Mouse (Mus musculus): Measurements from ENCODE around the gene Stac3. TPM values are rescaled to one million over a fixed set of nuclear protein-coding genes. Genes with fewer than 3 reads are reported as not detected.

Stac3 gene
- total and polyA plus RNA-seq, 2 experiments, result 0.37 to 0.49 TPM

GRCm38 (mm10) chr10:127549892-127550291 is 48.4 kb downstream of the Stac3 start:
- Histone ChIP-seq H3K79me2 (ENCODE audit: control insufficient read depth, insufficient read depth, low read length) (no peaks in the 10 kb centered on the region), H3K27me3 (ENCODE audit: control insufficient read depth, insufficient read depth, low read length) (no peaks in the 10 kb centered on the region), H3K36me3 (ENCODE audit: control insufficient read depth, insufficient read depth, low read length) (peaks cover 68% of the 10 kb centered on the region), H3K27ac (replicated peaks; ENCODE audit: insufficient read depth, low read depth, low read length) (no peak overlapping the region), H3K4me3 (ENCODE audit: insufficient read depth, low read depth, low read length) (no peak overlapping the region), H3K9ac (ENCODE audit: low read depth, low read length) (no peak overlapping the region), H3K4me1 (ENCODE audit: control insufficient read depth, insufficient read depth, low read length) (no peaks in the 10 kb centered on the region)
- DNase-seq (ENCODE audit: extremely low read depth, low read depth, low spot score), result no peak
- 93% methylated on average over 17 of the region's 17 CpGs for WGBS
- no peak for TF ChIP-seq POLR2A (IDR thresholded peaks at IDR 0.05; ENCODE audit: extremely low read depth, insufficient read depth, low read length)
- no peak for TF ChIP-seq CTCF (IDR thresholded peaks at IDR 0.05; ENCODE audit: low read depth, low read length)

GRCm38 (mm10) chr10:127555703-127556102 is 54.2 kb downstream of the Stac3 start:
- Histone ChIP-seq H3K79me2 (ENCODE audit: control insufficient read depth, insufficient read depth, low read length) (no peaks in the 10 kb centered on the region), H3K27me3 (ENCODE audit: control insufficient read depth, insufficient read depth, low read length) (no peaks in the 10 kb centered on the region), H3K4me3 (ENCODE audit: insufficient read depth, low read depth, low read length) (no peak overlapping the region), H3K9ac (ENCODE audit: low read depth, low read length) (no peak overlapping the region), H3K36me3 (ENCODE audit: control insufficient read depth, insufficient read depth, low read length) (peaks cover 58% of the 10 kb centered on the region), H3K4me1 (ENCODE audit: control insufficient read depth, insufficient read depth, low read length) (no peaks in the 10 kb centered on the region), H3K27ac (replicated peaks; ENCODE audit: insufficient read depth, low read depth, low read length) (no peak overlapping the region)
- no peak for TF ChIP-seq POLR2A (IDR thresholded peaks at IDR 0.05; ENCODE audit: extremely low read depth, insufficient read depth, low read length)
- peak; percentile 83 for TF ChIP-seq CTCF (IDR thresholded peaks at IDR 0.05; ENCODE audit: low read depth, low read length)
- 85% methylated on average over 18 of the region's 18 CpGs for WGBS
- DNase-seq (ENCODE audit: extremely low read depth, low read depth, low spot score), result no peak

GRCm38 (mm10) chr10:127557397-127557796 is 55.9 kb downstream of the Stac3 start:
- no peak overlapping the region for H3K9ac ChIP-seq (ENCODE audit: low read depth, low read length)
- no peak overlapping the region for H3K27ac ChIP-seq (replicated peaks; ENCODE audit: insufficient read depth, low read depth, low read length)
- WGBS, result 89% methylated on average over 13 of the region's 13 CpGs
- H3K36me3 ChIP-seq (ENCODE audit: control insufficient read depth, insufficient read depth, low read length), result peaks cover 63% of the 10 kb centered on the region
- no peak for DNase-seq (ENCODE audit: extremely low read depth, low read depth, low spot score)
- no peak overlapping the region for H3K4me3 ChIP-seq (ENCODE audit: insufficient read depth, low read depth, low read length)
- TF ChIP-seq CTCF (IDR thresholded peaks at IDR 0.05; ENCODE audit: low read depth, low read length) (peak; percentile 56), POLR2A (IDR thresholded peaks at IDR 0.05; ENCODE audit: extremely low read depth, insufficient read depth, low read length) (no peak)
- H3K79me2 ChIP-seq (ENCODE audit: control insufficient read depth, insufficient read depth, low read length), result no peaks in the 10 kb centered on the region
- H3K27me3 ChIP-seq (ENCODE audit: control insufficient read depth, insufficient read depth, low read length), result no peaks in the 10 kb centered on the region
- no peaks in the 10 kb centered on the region for H3K4me1 ChIP-seq (ENCODE audit: control insufficient read depth, insufficient read depth, low read length)

Other genes starting within 250 kb of the Stac3 start
- gene Kif5a, start 238.3 kb upstream of the Stac3 start, total RNA-seq (2014; rRNA removed), result 0.55 and 0.74 TPM in 2 replicates
- gene Kif5a, start 238.3 kb upstream of the Stac3 start, polyA plus RNA-seq (2012; rRNA removed), result 5.0 and 10.7 TPM in 2 replicates
- 71.3 and 78.5 TPM in 2 replicates for gene Dctn2, start 235.3 kb upstream of the Stac3 start, total RNA-seq (2014; rRNA removed)
- gene Dctn2, start 235.3 kb upstream of the Stac3 start, polyA plus RNA-seq (2012; rRNA removed), result 122 and 132 TPM in 2 replicates
- 1.0 and 2.6 TPM in 2 replicates for gene Mbd6, start 212.7 kb upstream of the Stac3 start, total RNA-seq (2014; rRNA removed)
- gene Mbd6, start 212.7 kb upstream of the Stac3 start, polyA plus RNA-seq (2012; rRNA removed), result 14.4 and 19.2 TPM in 2 replicates
- gene Mars, start 189.9 kb upstream of the Stac3 start, total RNA-seq (2014; rRNA removed), result 59.6 and 67.3 TPM in 2 replicates
- gene Mars, start 189.9 kb upstream of the Stac3 start, polyA plus RNA-seq (2012; rRNA removed), result 65.6 and 70.7 TPM in 2 replicates
- 1.5 and 2.0 TPM in 2 replicates for gene Arhgap9, start 179.7 kb upstream of the Stac3 start, total RNA-seq (2014; rRNA removed)
- gene Arhgap9, start 179.7 kb upstream of the Stac3 start, polyA plus RNA-seq (2012; rRNA removed), result 1.8 and 2.1 TPM in 2 replicates
- gene Gli1, start 159.7 kb upstream of the Stac3 start, total RNA-seq (2014; rRNA removed), result not detected in 2 replicates
- 0.04 TPM in 2 replicates for gene Gli1, start 159.7 kb upstream of the Stac3 start, polyA plus RNA-seq (2012; rRNA removed)
- gene Inhbe, start 147.3 kb upstream of the Stac3 start, total RNA-seq (2014; rRNA removed), result 4.8 and 7.5 TPM in 2 replicates
- 20.8 and 22.6 TPM in 2 replicates for gene Inhbe, start 147.3 kb upstream of the Stac3 start, polyA plus RNA-seq (2012; rRNA removed)
- 8.2 and 18.4 TPM in 2 replicates for gene Inhbc, start 131.3 kb upstream of the Stac3 start, total RNA-seq (2014; rRNA removed)
- gene Inhbc, start 131.3 kb upstream of the Stac3 start, polyA plus RNA-seq (2012; rRNA removed), result 58.0 and 61.8 TPM in 2 replicates
- gene R3hdm2, start 121.4 kb upstream of the Stac3 start, total RNA-seq (2014; rRNA removed), result 15.8 and 17.5 TPM in 2 replicates
- 66.9 and 70.1 TPM in 2 replicates for gene R3hdm2, start 121.4 kb upstream of the Stac3 start, polyA plus RNA-seq (2012; rRNA removed)
- 0.09 and 0.40 TPM in 2 replicates for gene Ndufa4l2, start 13.3 kb downstream of the Stac3 start, total RNA-seq (2014; rRNA removed)
- gene Ndufa4l2, start 13.3 kb downstream of the Stac3 start, polyA plus RNA-seq (2012; rRNA removed), result 4.0 and 4.4 TPM in 2 replicates
- 130 and 154 TPM in 2 replicates for gene Shmt2, start 20.8 kb downstream of the Stac3 start, total RNA-seq (2014; rRNA removed)
- gene Shmt2, start 20.8 kb downstream of the Stac3 start, polyA plus RNA-seq (2012; rRNA removed), result 309 and 324 TPM in 2 replicates
- gene Nxph4, start 32.9 kb downstream of the Stac3 start, total RNA-seq (2014; rRNA removed), result not detected in 2 replicates
- 0.05 TPM in 1 of 2 replicates, not detected in the other for gene Nxph4, start 32.9 kb downstream of the Stac3 start, polyA plus RNA-seq (2012; rRNA removed)
- 193 and 278 TPM in 2 replicates for gene Lrp1, start 119.5 kb downstream of the Stac3 start, total RNA-seq (2014; rRNA removed)
- gene Lrp1, start 119.5 kb downstream of the Stac3 start, polyA plus RNA-seq (2012; rRNA removed), result 354 and 373 TPM in 2 replicates
- 27.7 and 29.1 TPM in 2 replicates for gene Stat6, start 141.3 kb downstream of the Stac3 start, total RNA-seq (2014; rRNA removed)
- 29.4 and 44.7 TPM in 2 replicates for gene Stat6, start 141.3 kb downstream of the Stac3 start, polyA plus RNA-seq (2012; rRNA removed)
- gene Nemp1, start 165.2 kb downstream of the Stac3 start, total RNA-seq (2014; rRNA removed), result 5.5 and 6.3 TPM in 2 replicates
- 2.0 and 2.7 TPM in 2 replicates for gene Nemp1, start 165.2 kb downstream of the Stac3 start, polyA plus RNA-seq (2012; rRNA removed)
- 8.9 and 13.4 TPM in 2 replicates for gene Nab2, start 166.9 kb downstream of the Stac3 start, total RNA-seq (2014; rRNA removed)
- gene Nab2, start 166.9 kb downstream of the Stac3 start, polyA plus RNA-seq (2012; rRNA removed), result 16.0 and 16.6 TPM in 2 replicates
- 0.18 TPM in 1 of 2 replicates, not detected in the other for gene Myo1a, start 203.5 kb downstream of the Stac3 start, total RNA-seq (2014; rRNA removed)
- 0.02 TPM in 1 of 2 replicates, not detected in the other for gene Myo1a, start 203.5 kb downstream of the Stac3 start, polyA plus RNA-seq (2012; rRNA removed)
- not detected in 2 replicates for gene Tac2, start 222.8 kb downstream of the Stac3 start, total RNA-seq (2014; rRNA removed)
- gene Tac2, start 222.8 kb downstream of the Stac3 start, polyA plus RNA-seq (2012; rRNA removed), result not detected in 2 replicates
- gene Zbtb39, start 237.9 kb downstream of the Stac3 start, total RNA-seq (2014; rRNA removed), result 4.1 and 5.8 TPM in 2 replicates
- gene Zbtb39, start 237.9 kb downstream of the Stac3 start, polyA plus RNA-seq (2012; rRNA removed), result 5.3 and 5.9 TPM in 2 replicates

All from liver, adult 2 months (tissue).